Mouse (Mus musculus): ENCODE data around the gene Pdap1.

GRCm38 (mm10) chr5:145185244-145185643 is 45.2 kb upstream of the Pdap1 start:
- TF ChIP-seq MAX (IDR thresholded peaks at IDR 0.05) (no peak), CTCF (IDR thresholded peaks at IDR 0.05; ENCODE audit: control insufficient read depth, insufficient read depth, insufficient read length) (no peak), MYOD1 (IDR thresholded peaks at IDR 0.05; ENCODE audit: control insufficient read depth, insufficient read length, low read depth) (no peak), CEBPB (IDR thresholded peaks at IDR 0.05; ENCODE audit: low read depth) (no peak), USF1 (IDR thresholded peaks at IDR 0.05; ENCODE audit: low read depth) (no peak)
